Mouse (Mus musculus) A20 (cell line): ENCODE measurements around the gene Chrd.

Experiments
- DNase-seq: peaks from one replicate; pipeline ENCODE4 v3.0.0-alpha.2; 2011; ENCODE audit warnings: low read depth, low spot score

The Chrd gene

GRCm38 (mm10) chr16:20710810-20711209 is 22.1 kb upstream of the Chrd start:
- peak; percentile 42 for DNase-seq

- no peak for DNase-seq
Measured at GRCm38 (mm10) chr16:20712190-20712589, 20.7 kb upstream of the Chrd start.

- DNase-seq: no peak
Measured at GRCm38 (mm10) chr16:20712889-20713288, 20.0 kb upstream of the Chrd start.

GRCm38 (mm10) chr16:20714307-20715080 is 18.4 kb upstream of the Chrd start:
- DNase-seq: no peak

- DNase-seq: no peak
Measured at GRCm38 (mm10) chr16:20715161-20715560, 17.8 kb upstream of the Chrd start.

GRCm38 (mm10) chr16:20715566-20715965 is 17.4 kb upstream of the Chrd start:
- no peak for DNase-seq

GRCm38 (mm10) chr16:20715976-20716840 is 16.7 kb upstream of the Chrd start:
- peak; percentile 85 for DNase-seq

GRCm38 (mm10) chr16:20716841-20717180 is 16.1 kb upstream of the Chrd start:
- DNase-seq: no peak

GRCm38 (mm10) chr16:20717181-20717977 is 15.5 kb upstream of the Chrd start, which contains the start of the genes Polr2h and Clcn2:
Gene Polr2h (plus strand): TSS chr16:20717665.
Gene Clcn2 (minus strand): TSS chr16:20717746.
- DNase-seq: peak; percentile 98

GRCm38 (mm10) chr16:20717978-20718670 is 14.8 kb upstream of the Chrd start:
- DNase-seq: peak; percentile 62

- no peak for DNase-seq
Measured at GRCm38 (mm10) chr16:20721808-20722207, 11.1 kb upstream of the Chrd start.

GRCm38 (mm10) chr16:20722736-20723135 is 10.2 kb upstream of the Chrd start:
- no peak for DNase-seq

- no peak for DNase-seq
Measured at GRCm38 (mm10) chr16:20723247-20723646, 9.7 kb upstream of the Chrd start.

GRCm38 (mm10) chr16:20724338-20724748 is 8.6 kb upstream of the Chrd start:
- peak; percentile 12 for DNase-seq

GRCm38 (mm10) chr16:20725321-20725720 is 7.6 kb upstream of the Chrd start:
- DNase-seq: no peak

GRCm38 (mm10) chr16:20725750-20726149 is 7.2 kb upstream of the Chrd start:
- DNase-seq: no peak

GRCm38 (mm10) chr16:20726384-20726783 is 6.5 kb upstream of the Chrd start:
- DNase-seq: no peak

GRCm38 (mm10) chr16:20730293-20730711 is 2.6 kb upstream of the Chrd start:
- DNase-seq: peak; percentile 14

- DNase-seq: no peak
Measured at GRCm38 (mm10) chr16:20731688-20732087, 1.2 kb upstream of the Chrd start.

GRCm38 (mm10) chr16:20732251-20732924 is 539 bp upstream of the Chrd start:
- DNase-seq: no peak
